Mouse (Mus musculus) natural killer cell, adult 2 months (primary cell): ENCODE results near the gene Pigz.
A peak's percentile ranks its signal among the peaks of the same experiment; 100 is the strongest.

ENCODE experiments used
- DNase-seq, 2 experiments: peaks; one replicate each; pipeline ENCODE4 v3.0.0; 2022; ENCODE audit warnings: low spot score in 2 of 2

Pigz gene

GRCm38 (mm10) chr16:31933751-31934549, at the start of gene Pigz:
TSS of gene Pigz (plus strand) at chr16:31933851.
- no peak for DNase-seq

GRCm38 (mm10) chr16:31883902-31884301, 49.7 kb upstream of the Pigz start:
- no peak for DNase-seq

- no peak for DNase-seq
Observed at GRCm38 (mm10) chr16:31890907-31891306, 42.7 kb upstream of the Pigz start.

- no peak for DNase-seq
Observed at GRCm38 (mm10) chr16:31893396-31894141, 40.1 kb upstream of the Pigz start.

- no peak for DNase-seq
Observed at GRCm38 (mm10) chr16:31896971-31897774, 36.5 kb upstream of the Pigz start.

GRCm38 (mm10) chr16:31898546-31899326, 34.9 kb upstream of the Pigz start:
- no peak for DNase-seq

GRCm38 (mm10) chr16:31901886-31902285, 31.8 kb upstream of the Pigz start:
- DNase-seq, result no peak

GRCm38 (mm10) chr16:31903239-31903638, 30.4 kb upstream of the Pigz start:
- no peak for DNase-seq

GRCm38 (mm10) chr16:31905331-31905730, 28.3 kb upstream of the Pigz start:
- peak in 1 of 2 experiments; percentile 15 for DNase-seq

GRCm38 (mm10) chr16:31905891-31906825, 27.5 kb upstream of the Pigz start:
- DNase-seq, result no peak

- DNase-seq, result no peak
Observed at GRCm38 (mm10) chr16:31906896-31907295, 26.8 kb upstream of the Pigz start.

GRCm38 (mm10) chr16:31908959-31909358, 24.7 kb upstream of the Pigz start:
- no peak for DNase-seq

- no peak for DNase-seq
Observed at GRCm38 (mm10) chr16:31910281-31910847, 23.3 kb upstream of the Pigz start.

GRCm38 (mm10) chr16:31917776-31918175, 15.9 kb upstream of the Pigz start:
- DNase-seq, result no peak

GRCm38 (mm10) chr16:31918248-31918724, 15.4 kb upstream of the Pigz start:
- peak; percentile 39 to 65 for DNase-seq

- no peak for DNase-seq
Observed at GRCm38 (mm10) chr16:31924368-31924767, 9.3 kb upstream of the Pigz start.

- DNase-seq, result no peak
Observed at GRCm38 (mm10) chr16:31926091-31926490, 7.6 kb upstream of the Pigz start.

GRCm38 (mm10) chr16:31926547-31927182, 7.0 kb upstream of the Pigz start:
- DNase-seq, result no peak

GRCm38 (mm10) chr16:31927412-31927811, 6.2 kb upstream of the Pigz start:
- no peak for DNase-seq
